In genomic region chr9:62059941-62060340, GRCm38 (mm10) we compare ENCODE assay signal across 24 mouse cellular contexts. TPM values are rescaled to one million over a fixed set of nuclear protein-coding genes. Genes with fewer than 3 reads are reported as not detected.
DNase-seq lines count a peak whose midpoint lies in the region; ATAC-seq and TF ChIP-seq lines count a peak whose summit lies in the region.
"Had no signal": no experiment of that assay in that cellular context is flagged by ENCODE, and none has a peak within 500 bp of the region (broad histone marks: within the 10 kb centered on the region; RNA-seq: fewer than 3 reads in every experiment).

No protein-coding gene starts in this region.

- WGBS in heart, embryonic 11.5 days (ENCODE audit: insufficient replicate concordance) = 83% methylated on average over 11 of the region's 11 CpGs
- WGBS in heart, postnatal 0 days = 44% methylated on average over 11 of the region's 11 CpGs
- whole genome bisulfite sequencing in hindbrain, embryonic 13.5 days = 91% methylated on average over 11 of the region's 11 CpGs
- WGBS in intestine, postnatal 0 days = 90% methylated on average over 11 of the region's 11 CpGs

- ATAC-seq in heart, embryonic 11.5 days (replicated peaks; ENCODE audit: insufficient number of reproducible peaks, low FRiP score, low TSS enrichment) = no peak
- ATAC-seq in heart, postnatal 0 days (ENCODE audit: insufficient read depth, low read depth) = peak; percentile 77
- ATAC-seq in hindbrain, embryonic 13.5 days (ENCODE audit: low FRiP score) = no peak
- ATAC-seq in intestine, postnatal 0 days = no peak
- no peak for ATAC-seq in megakaryocyte progenitor cell, adult 5-6 weeks (replicated peaks; ENCODE audit: poor library complexity)
- ATAC-seq: activated CD4-positive, CD25-positive, alpha-beta regulatory T cell, adult 4 months; liver, embryonic 12.5 days; midbrain, embryonic 16.5 days; Patski had no signal

- H3K4me2 ChIP-seq in heart, embryonic 11.5 days = no peak overlapping the region
- H3K4me2 ChIP-seq in heart, postnatal 0 days (ENCODE audit: low read depth, low read length) = peak overlapping the region; percentile 36
- no peak overlapping the region for H3K4me2 ChIP-seq in hindbrain, embryonic 13.5 days
- no peak overlapping the region for H3K4me2 ChIP-seq in intestine, postnatal 0 days (replicated peaks; ENCODE audit: low read depth)
- H3K4me2 ChIP-seq: limb, embryonic 12.5 days; liver, embryonic 12.5 days; lung, embryonic 14.5 days had no signal

- H3K27me3 ChIP-seq in heart, embryonic 11.5 days (ENCODE audit: control insufficient read depth, insufficient read depth, low read length) = no peaks in the 10 kb centered on the region
- H3K27me3 ChIP-seq in heart, postnatal 0 days (ENCODE audit: control insufficient read depth, insufficient read depth, low read length) = no peaks in the 10 kb centered on the region
- no peaks in the 10 kb centered on the region for H3K27me3 ChIP-seq in hindbrain, embryonic 13.5 days
- H3K27me3 ChIP-seq in intestine, postnatal 0 days (replicated peaks; ENCODE audit: control insufficient read depth, insufficient read depth, low read length) = no peaks in the 10 kb centered on the region
- H3K27me3 ChIP-seq: limb, embryonic 12.5 days; liver, embryonic 12.5 days; megakaryocyte, embryonic 14.5 days; Patski had no signal

- no peak overlapping the region for H3K9ac ChIP-seq in heart, embryonic 11.5 days (ENCODE audit: low read depth, low read length)
- H3K9ac ChIP-seq in heart, postnatal 0 days (replicated peaks; ENCODE audit: low read depth, low read length) = no peak overlapping the region
- H3K9ac ChIP-seq in hindbrain, embryonic 13.5 days = no peak overlapping the region
- H3K9ac ChIP-seq in intestine, postnatal 0 days (ENCODE audit: low read depth, low read length) = no peak overlapping the region
- H3K9ac ChIP-seq: limb, embryonic 12.5 days; liver, embryonic 12.5 days; lung, embryonic 14.5 days had no signal

- no peak overlapping the region for H3K4me3 ChIP-seq in heart, embryonic 11.5 days (ENCODE audit: low read depth, low read length)
- peak overlapping the region; percentile 19 for H3K4me3 ChIP-seq in heart, postnatal 0 days (ENCODE audit: low read depth, low read length)
- H3K4me3 ChIP-seq in hindbrain, embryonic 13.5 days = no peak overlapping the region
- no peak overlapping the region for H3K4me3 ChIP-seq in intestine, postnatal 0 days (ENCODE audit: low read depth, low read length)
- H3K4me3 ChIP-seq: forebrain, embryonic 10.5 days; hindbrain, embryonic 10.5 days; left cerebral cortex, adult 2 months; limb, embryonic 12.5 days; liver, embryonic 12.5 days; megakaryocyte, embryonic 14.5 days had no signal

- no peak for TF ChIP-seq EP300 in heart, postnatal 0 days (IDR thresholded peaks at IDR 0.05; ENCODE audit: low read depth)

- H3K4me1 ChIP-seq in heart, embryonic 11.5 days (ENCODE audit: control insufficient read depth, insufficient read depth, low read length) = peaks cover 2% of the 10 kb centered on the region; the same call in 1 of the 2 replicates
- H3K4me1 ChIP-seq in heart, postnatal 0 days (ENCODE audit: control insufficient read depth, insufficient read depth) = 0 out of 2 replicates have a peak, but pooled peaks cover 3% of the 10 kb centered on the region
- 0 out of 2 replicates have a peak, but pooled peaks cover 3% of the 10 kb centered on the region for H3K4me1 ChIP-seq in hindbrain, embryonic 13.5 days (replicated peaks)
- no peaks in the 10 kb centered on the region for H3K4me1 ChIP-seq in intestine, postnatal 0 days (replicated peaks; ENCODE audit: control insufficient read depth, insufficient read depth, low read length)
- H3K4me1 ChIP-seq: forebrain, embryonic 10.5 days; hindbrain, embryonic 10.5 days; limb, embryonic 12.5 days; liver, embryonic 12.5 days had no signal

- no peaks in the 10 kb centered on the region for H3K36me3 ChIP-seq in heart, embryonic 11.5 days (ENCODE audit: control insufficient read depth, insufficient read depth, low read length)
- no peaks in the 10 kb centered on the region for H3K36me3 ChIP-seq in heart, postnatal 0 days (replicated peaks; ENCODE audit: control insufficient read depth, insufficient read depth, low read length)
- peaks cover 14% of the 10 kb centered on the region; the same call in 1 of the 2 replicates for H3K36me3 ChIP-seq in hindbrain, embryonic 13.5 days
- 0 out of 2 replicates have a peak, but pooled peaks cover 7% of the 10 kb centered on the region for H3K36me3 ChIP-seq in intestine, postnatal 0 days (ENCODE audit: control insufficient read depth, insufficient read depth)
- H3K36me3 ChIP-seq: forebrain, embryonic 10.5 days; liver, embryonic 12.5 days had no signal

- DNase-seq in heart, adult 11 months = peak; percentile 90
- DNase-seq in R1 (ENCODE audit: low read depth, low spot score) = peak; percentile 30
- peak; percentile 21 for DNase-seq in heart, adult 8-10 months (ENCODE audit: low spot score)
- DNase-seq in heart, postnatal 0 days (ENCODE audit: low spot score) = peak; percentile 45
- DNase-seq: cerebellum, adult 18-20 months; gastrocnemius, postnatal 10 days; kidney, adult 8-10 months; kidney, postnatal 25 days; lung, embryonic 14.5 days; right cerebral cortex, postnatal 14 days; spleen, adult 18-20 months had no signal

- no peaks in the 10 kb centered on the region for H3K9me3 ChIP-seq in heart, embryonic 11.5 days (replicated peaks; ENCODE audit: control insufficient read depth, low read length)
- no peaks in the 10 kb centered on the region for H3K9me3 ChIP-seq in heart, postnatal 0 days (replicated peaks; ENCODE audit: control insufficient read depth, low read length)
- no peaks in the 10 kb centered on the region for H3K9me3 ChIP-seq in hindbrain, embryonic 13.5 days
- no peaks in the 10 kb centered on the region for H3K9me3 ChIP-seq in intestine, postnatal 0 days (ENCODE audit: control insufficient read depth)
- H3K9me3 ChIP-seq: forebrain, embryonic 10.5 days; hindbrain, embryonic 10.5 days; limb, embryonic 12.5 days; liver, embryonic 12.5 days; megakaryocyte, embryonic 14.5 days had no signal

- H3K27ac ChIP-seq in heart, embryonic 11.5 days (ENCODE audit: low read depth, low read length) = no peak overlapping the region
- H3K27ac ChIP-seq in heart, postnatal 0 days (ENCODE audit: low read depth) = no peak overlapping the region
- H3K27ac ChIP-seq in hindbrain, embryonic 13.5 days = no peak overlapping the region
- H3K27ac ChIP-seq in intestine, postnatal 0 days (ENCODE audit: low read depth, low read length) = no peak overlapping the region
- H3K27ac ChIP-seq: forebrain, embryonic 10.5 days; hindbrain, embryonic 10.5 days; left cerebral cortex, adult 2 months; limb, embryonic 12.5 days; liver, embryonic 12.5 days had no signal

- no peak for TF ChIP-seq CTCF in heart, postnatal 0 days (IDR thresholded peaks at IDR 0.05; ENCODE audit: low read depth)
- TF ChIP-seq CTCF in intestine, postnatal 0 days (IDR thresholded peaks at IDR 0.05; ENCODE audit: low read depth) = no peak

RNA-seq across cellular contexts. Expression of gene Paqr5, which starts 33.3 kb away (rescaled TPM):
- polyA plus RNA-seq in heart, embryonic 11.5 days (2014; fragmentation: Nextera tagmentation; extraction: Ambion mirVana) = 0.41 and 0.56 TPM in 2 replicates
- total RNA-seq in heart, adult 8-10 months (2022) = not detected
- total RNA-seq in heart, postnatal 0 days (2014; rRNA removed; ENCODE audit: low replicate concordance) = 5.1 TPM in 1 of 2 replicates, not detected in the other
- 0.15 and 0.18 TPM in 2 replicates for polyA plus RNA-seq in heart, postnatal 0 days (2015; fragmentation: Nextera tagmentation; extraction: Ambion mirVana)
- polyA plus RNA-seq in hindbrain, embryonic 13.5 days (2015; fragmentation: Nextera tagmentation; extraction: Ambion mirVana) = 0.36 and 0.38 TPM in 2 replicates
- 2.1 and 5.1 TPM in 2 replicates for polyA plus RNA-seq in intestine, postnatal 0 days (2015; fragmentation: Nextera tagmentation; extraction: Ambion mirVana)
- 0.20 and 0.74 TPM in 2 replicates for total RNA-seq in megakaryocyte progenitor cell, adult 5-6 weeks (2015)
- 0.68 and 1.7 TPM in 2 replicates for total RNA-seq in megakaryocyte progenitor cell, adult 5-6 weeks (2017)

Comparison
In these comparisons a context has a peak if more than half of its experiments do, and no peak if none do; other contexts are left out.
1. DNase-seq: peak in every context shown above with its lines; median percentile 90 in heart, adult 11 months; 45 in heart, postnatal 0 days; 30 in R1; 21 in heart, adult 8-10 months.